Comparison of ENCODE assay signal across 21 mouse cellular contexts in the genomic region with DNA sequence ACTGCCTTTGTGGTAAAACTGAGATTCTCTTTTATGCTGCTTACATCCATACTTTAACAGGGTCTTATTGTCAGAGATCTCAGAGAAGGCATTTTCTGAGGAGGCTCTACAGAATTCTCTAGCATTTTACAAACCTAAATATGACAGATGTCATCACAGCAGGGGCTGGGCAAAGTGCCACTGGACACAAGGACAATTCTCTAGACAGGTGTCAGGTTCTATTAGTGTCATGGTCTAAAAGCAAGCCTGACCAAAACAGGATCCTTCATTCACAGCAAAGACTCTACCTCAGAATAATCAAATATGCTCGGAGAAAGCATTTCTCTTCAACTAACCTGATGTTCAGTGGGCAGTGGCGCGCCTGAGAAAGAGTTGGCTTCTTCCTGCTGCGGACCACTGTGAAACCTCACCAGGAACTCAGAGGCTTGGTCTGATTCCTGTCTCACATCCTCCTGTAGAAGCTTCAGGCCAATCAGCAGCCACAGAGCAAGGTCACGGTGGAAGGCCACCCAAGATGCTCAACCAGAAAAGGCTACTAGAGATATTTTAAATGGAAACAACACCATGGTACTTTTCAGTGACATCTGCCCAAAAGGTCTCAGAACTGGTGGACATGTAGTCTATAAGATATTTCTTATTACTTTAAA.
DNase-seq lines count a peak whose midpoint lies in the region.
"Had no signal": no experiment of that assay in that cellular context is flagged by ENCODE, and none has a peak within 500 bp of the region (broad histone marks: within the 10 kb centered on the region; RNA-seq: fewer than 3 reads in every experiment).

No protein-coding gene starts in this region.

- peaks cover 33% of the 10 kb centered on the region for H3K4me1 ChIP-seq in brown adipose tissue, adult 24 weeks (ENCODE audit: control insufficient read depth, insufficient read depth, insufficient read length, low read length)

- peak; percentile 94 for DNase-seq in left cerebral cortex, postnatal 4 days
- DNase-seq in left cerebral cortex, postnatal 25 days (ENCODE audit: low spot score in 2 of 2): no peak
- DNase-seq in cerebellum, adult 8-10 months: peak; percentile 99
- peak; percentile 83 for DNase-seq in retina, embryonic 14.5 days (ENCODE audit: low spot score)
- no peak for DNase-seq in frontal cortex, postnatal 10 days (ENCODE audit: low spot score in 2 of 2)
- DNase-seq in gastrocnemius, postnatal 36 days: no peak
- no peak for DNase-seq in left cerebral cortex, postnatal 14 days (ENCODE audit: low spot score in 2 of 2)
- DNase-seq: adrenal gland, adult 2 months; gastrocnemius, postnatal 25 days; heart, postnatal 10 days; kidney, postnatal 4 days; layer of hippocampus, adult 9-11 months; liver, embryonic 13.5 days; lung, embryonic 14.5 days; lung, postnatal 4 days; right cerebral cortex, adult 18-20 months; thymus, adult 2 months had no signal

- intact Hi-C loops in left cerebral cortex, postnatal 4 days (cut with DNase I): no loop called here
- intact Hi-C loops in left cerebral cortex, postnatal 25 days (cut with DNase I): no loop called here
- intact Hi-C loops in gastrocnemius, postnatal 36 days (cut with DNase I): no loop called here
- intact Hi-C loops in left cerebral cortex, postnatal 14 days (cut with DNase I): no loop called here

- peak overlapping the region; percentile 20; the same call in 1 of the 2 replicates for H3K27ac ChIP-seq in brown adipose tissue, adult 24 weeks (replicated peaks; ENCODE audit: low read depth, low read length)
- H3K27ac ChIP-seq: forebrain, embryonic 13.5 days; hindbrain, embryonic 13.5 days; limb, embryonic 13.5 days; liver, embryonic 13.5 days had no signal

- H3K4me3 ChIP-seq in brown adipose tissue, adult 24 weeks (ENCODE audit: insufficient read depth, low read depth, low read length): no peak overlapping the region
- H3K4me3 ChIP-seq: forebrain, embryonic 13.5 days; hindbrain, embryonic 13.5 days; limb, embryonic 13.5 days; liver, embryonic 13.5 days had no signal

Comparison
In these comparisons a context has a peak if more than half of its experiments do, and no peak if none do; other contexts are left out.
1. DNase-seq: peak in left cerebral cortex, postnatal 4 days (single experiment), cerebellum, adult 8-10 months (single experiment) and retina, embryonic 14.5 days (single experiment); none in left cerebral cortex, postnatal 25 days (0 of 2), frontal cortex, postnatal 10 days (0 of 2), gastrocnemius, postnatal 36 days (0 of 2) and left cerebral cortex, postnatal 14 days (0 of 2).